Mouse (Mus musculus): ENCODE results near the gene Tph1.

GRCm38 (mm10) chr7:46640062-46640461, 32.3 kb downstream of the Tph1 start:
- no peak for TF ChIP-seq CTCF (IDR thresholded peaks at IDR 0.05; ENCODE audit: low read depth, low read length)
- TF ChIP-seq POLR2A (IDR thresholded peaks at IDR 0.05; ENCODE audit: extremely low read depth, insufficient read depth, low read length): no peak
